Comparison of ENCODE assay signal across 9 mouse cellular contexts in the genomic region with DNA sequence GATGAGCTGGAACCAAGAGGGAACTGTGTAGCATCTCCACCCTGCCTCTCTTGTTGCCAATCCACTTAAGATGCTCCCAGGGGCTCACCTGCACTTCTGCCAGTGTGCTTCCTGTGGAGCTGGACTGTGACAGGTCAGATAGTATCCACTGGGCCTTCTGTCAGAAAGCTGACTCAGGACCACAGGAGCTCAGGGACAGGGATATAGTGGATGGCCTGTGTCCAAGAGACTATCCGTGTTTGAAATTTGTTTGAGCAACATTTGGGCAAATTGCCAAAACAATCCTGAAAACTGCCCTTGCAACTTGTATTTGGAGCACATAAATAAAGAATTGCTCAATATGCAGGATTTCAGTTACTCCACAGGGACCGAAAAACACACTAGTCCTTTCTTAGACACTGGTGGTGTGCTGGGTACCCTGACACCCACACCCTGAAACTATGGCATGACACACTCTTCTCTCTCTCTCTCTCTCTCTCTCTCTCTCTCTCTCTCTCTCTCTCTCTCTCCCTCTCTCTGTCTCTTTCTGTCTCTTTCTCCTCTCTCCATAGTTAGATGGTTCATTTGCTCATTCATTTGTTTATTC.
A peak's percentile ranks its signal among the peaks of the same experiment; 100 is the strongest.
DNase-seq lines count a peak whose midpoint lies in the region; ATAC-seq and TF ChIP-seq lines count a peak whose summit lies in the region.
"Had no signal": no experiment of that assay in that cellular context is flagged by ENCODE, and none has a peak within 500 bp of the region (broad histone marks: within the 10 kb centered on the region; RNA-seq: fewer than 3 reads in every experiment).

No protein-coding gene starts in this region.

- H3K27ac ChIP-seq in forebrain, postnatal 0 days (ENCODE audit: low read depth, low read length): no peak overlapping the region
- no peak overlapping the region for H3K27ac ChIP-seq in forebrain, embryonic 10.5 days
- no peak overlapping the region for H3K27ac ChIP-seq in liver, embryonic 15.5 days (replicated peaks)
- H3K27ac ChIP-seq in liver, embryonic 12.5 days: no peak overlapping the region
- no peak overlapping the region for H3K27ac ChIP-seq in lung, embryonic 16.5 days (ENCODE audit: low read length)

- H3K4me2 ChIP-seq in forebrain, postnatal 0 days (ENCODE audit: low read depth): no peak overlapping the region
- H3K4me2 ChIP-seq in liver, embryonic 15.5 days: no peak overlapping the region
- no peak overlapping the region for H3K4me2 ChIP-seq in liver, embryonic 12.5 days
- no peak overlapping the region for H3K4me2 ChIP-seq in lung, embryonic 16.5 days (ENCODE audit: low read depth, low read length)

- no peak overlapping the region for H3K9ac ChIP-seq in forebrain, postnatal 0 days
- no peak overlapping the region for H3K9ac ChIP-seq in liver, embryonic 15.5 days
- no peak overlapping the region for H3K9ac ChIP-seq in liver, embryonic 12.5 days
- no peak overlapping the region for H3K9ac ChIP-seq in lung, embryonic 16.5 days (ENCODE audit: low read length)

- peak; percentile 12 for DNase-seq in forebrain, postnatal 0 days
- no peak for DNase-seq in forebrain, embryonic 10.5 days (ENCODE audit: extremely low spot score, low spot score)
- peak; percentile 63 for DNase-seq in brain, adult 2 months (ENCODE audit: low read depth, low spot score)
- DNase-seq in embryo, embryonic 9.5 days (ENCODE audit: extremely low spot score): no peak
- DNase-seq in frontal cortex, postnatal 14 days (ENCODE audit: low spot score in 2 of 2): no peak
- DNase-seq: right cerebral cortex, postnatal 4 days had no signal

- no peaks in the 10 kb centered on the region for H3K4me1 ChIP-seq in forebrain, postnatal 0 days (ENCODE audit: insufficient read depth)
- no peaks in the 10 kb centered on the region for H3K4me1 ChIP-seq in forebrain, embryonic 10.5 days
- H3K4me1 ChIP-seq in liver, embryonic 15.5 days (replicated peaks): no peaks in the 10 kb centered on the region
- H3K4me1 ChIP-seq in liver, embryonic 12.5 days: no peaks in the 10 kb centered on the region
- 0 out of 2 replicates have a peak, but pooled peaks cover 4% of the 10 kb centered on the region for H3K4me1 ChIP-seq in lung, embryonic 16.5 days (replicated peaks; ENCODE audit: control insufficient read depth, insufficient read depth, low read length)

- WGBS in forebrain, postnatal 0 days: 37% methylated on average over 2 of the region's 2 CpGs
- WGBS in forebrain, embryonic 10.5 days: 88% methylated on average over 2 of the region's 2 CpGs
- WGBS in liver, embryonic 15.5 days (ENCODE audit: insufficient replicate concordance): 55% methylated on average over 2 of the region's 2 CpGs
- WGBS in liver, embryonic 12.5 days (ENCODE audit: insufficient replicate concordance): 42% methylated on average over 2 of the region's 2 CpGs
- WGBS in lung, embryonic 16.5 days: 19% methylated on average over 2 of the region's 2 CpGs

- no peak for TF ChIP-seq CTCF in forebrain, postnatal 0 days (IDR thresholded peaks at IDR 0.05; ENCODE audit: low read depth)

- no peaks in the 10 kb centered on the region for H3K27me3 ChIP-seq in forebrain, postnatal 0 days (ENCODE audit: insufficient read depth, low read length)
- no peaks in the 10 kb centered on the region for H3K27me3 ChIP-seq in forebrain, embryonic 10.5 days (ENCODE audit: poor library complexity, severe bottlenecking)
- H3K27me3 ChIP-seq in liver, embryonic 15.5 days: no peaks in the 10 kb centered on the region
- no peaks in the 10 kb centered on the region for H3K27me3 ChIP-seq in liver, embryonic 12.5 days (replicated peaks)
- no peaks in the 10 kb centered on the region for H3K27me3 ChIP-seq in lung, embryonic 16.5 days (ENCODE audit: control insufficient read depth, insufficient read depth, low read depth, low read length)

- H3K4me3 ChIP-seq in forebrain, postnatal 0 days (ENCODE audit: low read depth, low read length): no peak overlapping the region
- H3K4me3 ChIP-seq in forebrain, embryonic 10.5 days: no peak overlapping the region
- no peak overlapping the region for H3K4me3 ChIP-seq in liver, embryonic 15.5 days (replicated peaks)
- H3K4me3 ChIP-seq in liver, embryonic 12.5 days: no peak overlapping the region
- H3K4me3 ChIP-seq in lung, embryonic 16.5 days (ENCODE audit: low read length): no peak overlapping the region

- H3K9me3 ChIP-seq in forebrain, postnatal 0 days (ENCODE audit: low read length): no peaks in the 10 kb centered on the region
- H3K9me3 ChIP-seq in forebrain, embryonic 10.5 days: no peaks in the 10 kb centered on the region
- H3K9me3 ChIP-seq in liver, embryonic 15.5 days (replicated peaks): no peaks in the 10 kb centered on the region
- no peaks in the 10 kb centered on the region for H3K9me3 ChIP-seq in liver, embryonic 12.5 days (replicated peaks)
- no peaks in the 10 kb centered on the region for H3K9me3 ChIP-seq in lung, embryonic 16.5 days (ENCODE audit: control insufficient read depth, low read length)

- ATAC-seq in forebrain, postnatal 0 days: no peak; the same call in 1 of the 2 replicates
- peak; percentile 54; the same call in 1 of the 2 replicates for ATAC-seq in liver, embryonic 15.5 days (ENCODE audit: insufficient read depth)
- ATAC-seq in liver, embryonic 12.5 days: no peak
- peak; percentile 92 for ATAC-seq in lung, embryonic 16.5 days (ENCODE audit: low read depth)

- H3K36me3 ChIP-seq in forebrain, postnatal 0 days (ENCODE audit: insufficient read depth): no peaks in the 10 kb centered on the region
- H3K36me3 ChIP-seq in forebrain, embryonic 10.5 days (replicated peaks): no peaks in the 10 kb centered on the region
- no peaks in the 10 kb centered on the region for H3K36me3 ChIP-seq in liver, embryonic 15.5 days (replicated peaks)
- H3K36me3 ChIP-seq in liver, embryonic 12.5 days: no peaks in the 10 kb centered on the region
- H3K36me3 ChIP-seq in lung, embryonic 16.5 days (ENCODE audit: control insufficient read depth, insufficient read depth, low read length): no peaks in the 10 kb centered on the region

Comparison
In these comparisons a context has a peak if more than half of its experiments do, and no peak if none do; other contexts are left out.
1. ATAC-seq: peak in liver, embryonic 15.5 days (single experiment) and lung, embryonic 16.5 days (single experiment); none in forebrain, postnatal 0 days (single experiment) and liver, embryonic 12.5 days (single experiment).
2. DNase-seq: peak in forebrain, postnatal 0 days (single experiment) and brain, adult 2 months (single experiment); none in forebrain, embryonic 10.5 days (single experiment), embryo, embryonic 9.5 days (single experiment) and frontal cortex, postnatal 14 days (0 of 2).